10 mouse cellular contexts compared by ENCODE assay signal in genomic region chr16:11317324-11317723, GRCm38 (mm10). TPM values are rescaled to one million over a fixed set of nuclear protein-coding genes. Genes with fewer than 3 reads are reported as not detected.
A peak's percentile ranks its signal among the peaks of the same experiment; 100 is the strongest.
DNase-seq lines count a peak whose midpoint lies in the region; ATAC-seq lines count a peak whose summit lies in the region.
"Had no signal": no experiment of that assay in that cellular context is flagged by ENCODE, and none has a peak within 500 bp of the region (broad histone marks: within the 10 kb centered on the region; RNA-seq: fewer than 3 reads in every experiment).

No protein-coding gene starts in this region.

- H3K36me3 ChIP-seq in forebrain, embryonic 10.5 days (replicated peaks): no peaks in the 10 kb centered on the region
- no peaks in the 10 kb centered on the region for H3K36me3 ChIP-seq in forebrain, embryonic 16.5 days (ENCODE audit: control insufficient read depth, insufficient read depth)
- H3K36me3 ChIP-seq in liver, embryonic 11.5 days (ENCODE audit: control insufficient read depth, insufficient read depth, low read length): no peaks in the 10 kb centered on the region

- peak overlapping the region; percentile 60; the same call in 1 of the 2 replicates for H3K27ac ChIP-seq in forebrain, embryonic 10.5 days
- H3K27ac ChIP-seq in forebrain, embryonic 16.5 days (ENCODE audit: low read length): no peak overlapping the region
- H3K27ac ChIP-seq in liver, embryonic 11.5 days (ENCODE audit: low read depth, low read length): no peak overlapping the region

- H3K27me3 ChIP-seq in forebrain, embryonic 10.5 days (ENCODE audit: poor library complexity, severe bottlenecking): no peaks in the 10 kb centered on the region
- no peaks in the 10 kb centered on the region for H3K27me3 ChIP-seq in forebrain, embryonic 16.5 days (replicated peaks; ENCODE audit: control insufficient read depth, insufficient read depth, low read length)
- H3K27me3 ChIP-seq in liver, embryonic 11.5 days (replicated peaks; ENCODE audit: control insufficient read depth, insufficient read depth, low read length): no peaks in the 10 kb centered on the region

- H3K9ac ChIP-seq in forebrain, embryonic 16.5 days (replicated peaks; ENCODE audit: low read depth, low read length): no peak overlapping the region
- no peak overlapping the region for H3K9ac ChIP-seq in liver, embryonic 11.5 days (ENCODE audit: low read depth, low read length)

- no peak overlapping the region for H3K4me3 ChIP-seq in forebrain, embryonic 10.5 days
- H3K4me3 ChIP-seq in forebrain, embryonic 16.5 days (replicated peaks; ENCODE audit: low read length): no peak overlapping the region
- no peak overlapping the region for H3K4me3 ChIP-seq in liver, embryonic 11.5 days (ENCODE audit: low read depth, low read length)

- no peaks in the 10 kb centered on the region for H3K9me3 ChIP-seq in forebrain, embryonic 10.5 days
- H3K9me3 ChIP-seq in forebrain, embryonic 16.5 days (ENCODE audit: control insufficient read depth, low read length): no peaks in the 10 kb centered on the region
- no peaks in the 10 kb centered on the region for H3K9me3 ChIP-seq in liver, embryonic 11.5 days (ENCODE audit: control insufficient read depth, low read length)

- H3K4me2 ChIP-seq in forebrain, embryonic 16.5 days (ENCODE audit: low read length): no peak overlapping the region
- H3K4me2 ChIP-seq in liver, embryonic 11.5 days: no peak overlapping the region

- peak; percentile 17 for DNase-seq in forebrain, embryonic 10.5 days (ENCODE audit: extremely low spot score, low spot score)
- peak; percentile 5 for DNase-seq in liver
- no peak for DNase-seq in liver, embryonic 11.5 days (ENCODE audit: low spot score)
- peak; percentile 32 for DNase-seq in skeletal muscle tissue, adult 2 months (ENCODE audit: low read depth, low spot score)
- DNase-seq in retina, embryonic 14.5 days (ENCODE audit: low spot score): no peak
- no peak for DNase-seq in urinary bladder, postnatal 36 days (ENCODE audit: low spot score in 2 of 2)

- peaks cover 11% of the 10 kb centered on the region for H3K4me1 ChIP-seq in forebrain, embryonic 10.5 days
- H3K4me1 ChIP-seq in forebrain, embryonic 16.5 days (replicated peaks; ENCODE audit: control insufficient read depth, insufficient read depth, low read length): peaks cover 6% of the 10 kb centered on the region
- no peaks in the 10 kb centered on the region for H3K4me1 ChIP-seq in liver, embryonic 11.5 days (replicated peaks; ENCODE audit: control insufficient read depth, insufficient read depth, low read length)

- no peak for ATAC-seq in forebrain, embryonic 16.5 days
- no peak for ATAC-seq in liver, embryonic 11.5 days (replicated peaks; ENCODE audit: low FRiP score)
- ATAC-seq in hematopoietic stem cell, adult 5-6 weeks (replicated peaks in 1 of 2; ENCODE audit: insufficient read depth in 1 of 2, low FRiP score in 2 of 2, low TSS enrichment in 1 of 2, low read depth in 1 of 2, poor library complexity in 2 of 2, severe bottlenecking in 2 of 2): peak; percentile 97 to 99
- ATAC-seq: hindbrain, embryonic 16.5 days had no signal

- WGBS in forebrain, embryonic 10.5 days: 59% methylated on average over 6 of the region's 6 CpGs
- WGBS in forebrain, embryonic 16.5 days: 77% methylated on average over 6 of the region's 6 CpGs
- 49% methylated on average over 6 of the region's 6 CpGs for WGBS in liver, embryonic 11.5 days

RNA-seq across cellular contexts. Expression of gene Tnfrsf17, which starts 3.7 kb away (rescaled TPM):
- not detected in 2 replicates for polyA plus RNA-seq in forebrain, embryonic 10.5 days (2016; fragmentation: Nextera tagmentation; extraction: Ambion mirVana)
- polyA plus RNA-seq in forebrain, embryonic 16.5 days (2015; fragmentation: Nextera tagmentation; extraction: Ambion mirVana): not detected in 2 replicates
- not detected in 2 replicates for polyA plus RNA-seq in liver, embryonic 11.5 days (2014; fragmentation: Nextera tagmentation; extraction: Ambion mirVana)
- total RNA-seq in hematopoietic stem cell, adult 5-6 weeks (2017): 0.44 TPM in 1 of 2 replicates, not detected in the other
- polyA plus RNA-seq: C2C12 had no signal

RNA-seq across cellular contexts. Expression of gene Snx29, which starts 5.4 kb away (rescaled TPM):
- polyA plus RNA-seq in forebrain, embryonic 10.5 days (2016; fragmentation: Nextera tagmentation; extraction: Ambion mirVana): 8.1 and 9.8 TPM in 2 replicates
- polyA plus RNA-seq in forebrain, embryonic 16.5 days (2015; fragmentation: Nextera tagmentation; extraction: Ambion mirVana): 11.5 and 18.5 TPM in 2 replicates
- polyA plus RNA-seq in liver, embryonic 11.5 days (2014; fragmentation: Nextera tagmentation; extraction: Ambion mirVana): 4.5 and 5.1 TPM in 2 replicates
- 22.8 and 25.7 TPM in 2 replicates for total RNA-seq in hematopoietic stem cell, adult 5-6 weeks (2017)

Comparison
In these comparisons a context has a peak if more than half of its experiments do, and no peak if none do; other contexts are left out.
1. DNase-seq: peak in forebrain, embryonic 10.5 days (single experiment), liver (single experiment) and skeletal muscle tissue, adult 2 months (single experiment); none in liver, embryonic 11.5 days (single experiment), retina, embryonic 14.5 days (single experiment) and urinary bladder, postnatal 36 days (0 of 2).
2. ATAC-seq: peak in hematopoietic stem cell, adult 5-6 weeks (2 of 2); none in forebrain, embryonic 16.5 days (single experiment) and liver, embryonic 11.5 days (single experiment).